Mouse (Mus musculus): ENCODE measurements around the gene Slc8a3. TPM values are rescaled to one million over a fixed set of nuclear protein-coding genes. Genes with fewer than 3 reads are reported as not detected.

Gene Slc8a3
- polyA plus RNA-seq, 1 experiment, result 9.8 TPM

DNA sequence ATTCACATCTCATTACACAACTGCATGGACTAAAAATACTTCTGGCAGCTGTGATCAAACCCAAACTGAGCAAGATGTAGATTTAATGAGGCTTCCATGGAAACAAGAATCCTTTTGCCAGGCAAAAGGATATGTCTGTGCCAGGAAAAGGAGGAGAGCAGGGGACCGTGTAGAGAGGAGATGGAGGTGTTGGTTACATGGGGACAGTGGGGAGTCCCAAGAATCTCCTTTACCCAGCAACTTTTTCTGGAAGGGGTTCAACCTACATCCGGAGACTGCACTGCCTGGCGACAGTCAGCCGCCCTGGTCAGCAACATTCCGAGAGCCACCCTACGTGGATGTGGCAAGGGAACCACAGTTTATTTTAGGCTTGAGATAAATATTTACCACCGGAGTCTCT, 88.0 kb downstream of the Slc8a3 start:
- Histone ChIP-seq H3K27ac (ENCODE audit: insufficient read depth, low read length) (no peak overlapping the region), H3K4me3 (ENCODE audit: insufficient read depth, low read length) (no peak overlapping the region), H3K4me1 (ENCODE audit: control insufficient read depth, insufficient read depth, low read length) (peaks cover 6% of the 10 kb centered on the region; the same call in 1 of the 2 replicates)
- no peak for TF ChIP-seq CTCF (IDR thresholded peaks at IDR 0.05; ENCODE audit: extremely low read depth, insufficient read depth, low read length)
- no peak for TF ChIP-seq POLR2A (IDR thresholded peaks at IDR 0.05; ENCODE audit: extremely low read depth, insufficient read depth, low read length)

DNA sequence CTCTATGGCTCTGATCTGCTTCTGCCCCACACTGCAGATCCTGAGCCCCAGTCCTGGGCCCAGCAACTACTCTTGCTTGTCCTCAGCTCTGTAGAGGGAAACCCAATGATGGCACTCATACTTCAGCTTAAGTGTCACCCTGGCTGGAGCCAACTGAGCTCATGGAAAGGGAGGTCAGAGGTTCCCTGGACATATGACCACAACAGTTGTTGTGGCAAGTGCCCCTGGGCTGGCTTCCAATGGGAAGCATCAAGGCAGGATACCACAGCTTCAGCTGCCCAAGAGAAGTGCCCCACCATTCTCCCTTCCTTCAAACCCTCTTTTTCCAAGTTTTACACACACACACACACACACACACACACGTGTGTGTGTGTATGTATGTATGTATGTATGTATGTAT, 88.5 kb downstream of the Slc8a3 start:
- H3K4me1 ChIP-seq (ENCODE audit: control insufficient read depth, insufficient read depth, low read length), result peaks cover 6% of the 10 kb centered on the region; the same call in 1 of the 2 replicates
- H3K27ac ChIP-seq (ENCODE audit: insufficient read depth, low read length), result no peak overlapping the region
- TF ChIP-seq POLR2A (IDR thresholded peaks at IDR 0.05; ENCODE audit: extremely low read depth, insufficient read depth, low read length) (no peak), CTCF (IDR thresholded peaks at IDR 0.05; ENCODE audit: extremely low read depth, insufficient read depth, low read length) (no peak)
- no peak overlapping the region for H3K4me3 ChIP-seq (ENCODE audit: insufficient read depth, low read length)

DNA sequence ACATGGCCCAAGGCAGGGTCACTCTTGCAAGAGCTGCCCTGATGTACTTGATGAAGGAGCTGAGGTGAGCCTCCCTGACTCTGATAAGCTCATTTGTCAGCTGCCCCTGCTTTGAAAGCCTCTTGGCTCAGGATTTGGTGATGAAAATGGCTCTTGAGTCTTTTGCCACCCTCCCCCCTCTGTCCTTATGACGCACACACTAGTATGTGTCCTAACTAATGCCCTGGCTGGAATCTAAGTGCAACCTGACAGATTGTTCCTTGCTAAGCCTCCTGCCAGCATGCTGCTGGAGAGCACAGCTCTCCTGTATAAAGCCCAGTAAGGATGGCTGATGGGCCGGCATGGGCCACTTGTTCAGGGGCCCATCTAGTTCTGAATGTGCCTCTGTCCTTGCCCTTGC, 91.3 kb downstream of the Slc8a3 start:
- H3K4me1 ChIP-seq (ENCODE audit: control insufficient read depth, insufficient read depth, low read length), result peaks cover 6% of the 10 kb centered on the region
- H3K4me3 ChIP-seq (ENCODE audit: insufficient read depth, low read length), result no peak overlapping the region
- no peak for TF ChIP-seq CTCF (IDR thresholded peaks at IDR 0.05; ENCODE audit: extremely low read depth, insufficient read depth, low read length)
- no peak for TF ChIP-seq POLR2A (IDR thresholded peaks at IDR 0.05; ENCODE audit: extremely low read depth, insufficient read depth, low read length)
- no peak overlapping the region for H3K27ac ChIP-seq (ENCODE audit: insufficient read depth, low read length)

DNA sequence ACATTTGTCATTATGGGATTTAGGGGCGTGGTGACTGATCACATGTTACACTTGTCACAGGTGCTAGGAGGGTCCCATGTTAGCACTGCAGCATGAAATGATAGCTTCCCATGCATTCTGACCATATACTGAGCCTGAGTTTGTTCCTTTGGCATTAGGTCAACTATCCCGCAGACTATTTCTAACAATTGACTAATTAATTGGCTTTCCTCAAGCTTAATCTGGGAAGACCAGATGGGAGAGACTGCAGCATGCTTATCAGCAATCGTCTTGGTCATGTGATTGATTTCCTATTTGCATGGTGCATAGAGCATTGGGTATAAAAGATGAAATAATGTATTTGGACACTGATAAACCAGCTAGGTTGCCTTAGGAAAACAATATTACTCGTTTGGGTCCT, 91.9 kb downstream of the Slc8a3 start:
- Histone ChIP-seq H3K4me1 (ENCODE audit: control insufficient read depth, insufficient read depth, low read length) (peaks cover 6% of the 10 kb centered on the region), H3K27ac (ENCODE audit: insufficient read depth, low read length) (no peak overlapping the region), H3K4me3 (ENCODE audit: insufficient read depth, low read length) (no peak overlapping the region)
- no peak for TF ChIP-seq CTCF (IDR thresholded peaks at IDR 0.05; ENCODE audit: extremely low read depth, insufficient read depth, low read length)
- no peak for TF ChIP-seq POLR2A (IDR thresholded peaks at IDR 0.05; ENCODE audit: extremely low read depth, insufficient read depth, low read length)

DNA sequence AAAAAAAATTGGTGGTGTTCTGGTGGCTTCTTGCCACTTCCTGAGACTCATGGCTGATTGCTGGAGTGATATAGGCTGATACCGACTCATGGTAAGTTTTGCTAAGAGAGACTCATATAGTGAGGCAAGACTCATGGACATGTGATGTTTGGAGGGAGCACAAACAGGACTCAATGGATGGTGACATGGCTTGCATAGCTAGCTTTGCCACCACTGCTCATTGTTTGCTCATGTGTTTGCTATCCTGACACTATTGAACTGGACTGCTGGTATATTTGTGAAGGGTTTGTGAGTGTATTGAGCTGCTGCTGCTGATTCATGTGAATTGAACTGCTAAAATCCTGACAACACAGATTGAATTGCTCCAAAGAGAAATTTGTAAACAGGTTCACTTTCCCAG, 95.8 kb downstream of the Slc8a3 start:
- TF ChIP-seq POLR2A (IDR thresholded peaks at IDR 0.05; ENCODE audit: extremely low read depth, insufficient read depth, low read length) (no peak), CTCF (IDR thresholded peaks at IDR 0.05; ENCODE audit: extremely low read depth, insufficient read depth, low read length) (no peak)

DNA sequence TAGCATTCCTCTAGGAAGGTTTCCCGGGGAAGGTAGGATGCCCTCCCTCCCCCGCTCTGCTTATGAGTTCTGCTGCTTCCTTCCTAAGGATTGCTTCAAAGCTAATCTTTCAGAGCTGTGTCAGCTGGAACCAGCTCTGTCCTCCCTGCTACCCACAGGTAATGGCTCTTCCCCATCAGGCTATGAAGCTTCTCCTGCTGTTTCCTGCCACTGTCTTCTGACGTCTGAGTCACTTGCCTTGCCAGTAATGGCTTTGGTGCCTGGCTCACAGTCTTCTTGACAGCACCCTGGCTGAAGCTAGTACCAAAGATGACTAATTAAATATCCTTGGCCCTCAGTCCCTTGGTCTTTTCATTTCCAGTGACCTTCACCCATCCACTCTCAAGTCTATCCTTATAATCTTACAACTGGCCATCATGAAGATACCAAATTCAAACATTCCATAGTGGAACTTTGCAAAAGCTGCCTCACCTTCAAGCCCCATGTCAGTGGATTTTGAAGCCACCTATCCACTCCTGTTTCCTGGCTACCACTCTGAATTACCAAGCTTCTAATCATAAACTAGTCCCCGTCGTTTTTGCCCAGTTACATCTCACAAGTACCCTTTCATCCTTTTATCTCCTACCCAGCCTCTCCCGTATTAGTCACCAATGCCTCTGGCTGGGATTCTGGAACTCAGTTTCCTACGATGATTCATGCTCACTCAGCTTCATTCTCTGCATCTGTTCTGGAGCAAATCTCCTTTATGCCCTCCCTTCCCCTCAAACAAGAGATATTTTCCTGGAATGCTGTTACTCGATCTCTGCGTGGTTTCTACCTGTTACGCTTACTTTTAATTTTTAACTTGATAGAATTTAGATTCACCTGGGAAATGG, 97.3 kb downstream of the Slc8a3 start:
- TF ChIP-seq POLR2A (IDR thresholded peaks at IDR 0.05; ENCODE audit: extremely low read depth, insufficient read depth, low read length), result no peak
- no peak for TF ChIP-seq CTCF (IDR thresholded peaks at IDR 0.05; ENCODE audit: extremely low read depth, insufficient read depth, low read length)
- Histone ChIP-seq H3K4me1 (ENCODE audit: control insufficient read depth, insufficient read depth, low read length) (no peaks in the 10 kb centered on the region; the same call in 1 of the 2 replicates), H3K4me3 (ENCODE audit: insufficient read depth, low read length) (no peak overlapping the region), H3K27ac (ENCODE audit: insufficient read depth, low read length) (no peak overlapping the region)

More for the DNA sequence above, 95.8 kb downstream of the Slc8a3 start:
- Histone ChIP-seq H3K27ac (ENCODE audit: insufficient read depth, low read length) (no peak overlapping the region), H3K4me1 (ENCODE audit: control insufficient read depth, insufficient read depth, low read length) (no peaks in the 10 kb centered on the region; the same call in 1 of the 2 replicates), H3K4me3 (ENCODE audit: insufficient read depth, low read length) (no peak overlapping the region)

DNA sequence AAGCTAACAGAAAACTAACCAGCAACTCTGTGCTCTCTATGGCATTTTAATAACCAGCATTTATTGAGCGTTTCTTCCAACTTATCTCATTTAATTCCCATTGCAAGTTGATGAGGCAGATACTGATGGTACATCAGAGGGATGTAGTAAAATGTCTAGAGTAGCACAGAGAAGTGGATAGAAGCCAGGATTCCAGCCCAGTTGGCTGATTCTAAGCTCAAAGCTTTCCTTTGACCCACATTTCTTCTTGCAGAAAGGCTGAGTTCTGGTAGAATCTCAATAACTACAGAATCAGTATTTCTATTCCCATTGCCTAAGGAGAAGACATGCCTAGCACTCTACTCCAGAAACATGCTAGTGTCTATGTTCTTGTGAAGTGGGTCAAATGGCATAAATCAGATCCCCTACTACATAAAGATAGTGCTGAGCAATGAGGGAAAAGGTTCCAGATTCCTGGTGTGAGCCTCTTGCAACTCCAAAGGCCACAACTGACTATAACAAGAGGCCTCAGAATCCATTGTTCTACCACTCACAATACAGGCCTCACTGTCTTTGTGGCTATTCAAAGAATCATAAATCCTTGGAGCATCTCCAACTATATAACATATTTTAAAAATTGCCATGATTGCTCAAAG, 99.1 kb downstream of the Slc8a3 start:
- H3K27ac ChIP-seq (ENCODE audit: insufficient read depth, low read length), result no peak overlapping the region
- no peak overlapping the region for H3K4me3 ChIP-seq (ENCODE audit: insufficient read depth, low read length)
- TF ChIP-seq CTCF (IDR thresholded peaks at IDR 0.05; ENCODE audit: extremely low read depth, insufficient read depth, low read length) (no peak), POLR2A (IDR thresholded peaks at IDR 0.05; ENCODE audit: extremely low read depth, insufficient read depth, low read length) (no peak)
- no peaks in the 10 kb centered on the region; the same call in 1 of the 2 replicates for H3K4me1 ChIP-seq (ENCODE audit: control insufficient read depth, insufficient read depth, low read length)

DNA sequence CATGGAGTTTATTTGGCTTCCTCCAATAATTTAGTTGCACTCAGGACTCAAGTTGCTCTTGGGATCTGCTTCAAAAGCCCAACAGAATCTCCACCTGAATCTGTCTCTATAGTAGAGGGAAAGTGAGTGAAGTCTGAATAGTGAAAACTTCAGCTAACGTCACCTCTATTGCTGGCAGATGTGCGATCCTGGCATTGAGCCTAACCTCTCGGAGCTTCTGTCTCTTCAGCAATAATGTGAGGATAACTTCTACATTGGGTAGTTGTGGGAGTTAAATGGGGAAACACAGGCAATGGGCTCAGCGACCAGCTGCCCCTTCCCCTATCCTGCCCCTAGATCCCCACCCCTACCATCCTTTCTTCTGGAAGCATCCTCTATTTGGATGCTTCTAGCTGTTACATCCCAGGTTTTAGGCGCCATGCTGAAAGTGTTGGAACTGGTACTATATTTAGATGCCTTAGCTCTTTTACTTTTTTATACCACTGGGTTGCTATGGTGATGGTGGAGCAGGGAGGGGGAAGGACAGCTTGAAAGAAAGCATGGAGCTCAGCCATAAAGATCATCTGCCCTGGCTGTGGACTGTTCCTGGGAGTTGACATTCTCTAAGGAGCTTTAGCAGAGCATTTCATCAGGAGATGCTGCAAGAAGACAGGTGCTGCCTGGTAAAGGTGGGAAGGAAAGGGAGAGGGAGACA, 105.1 kb downstream of the Slc8a3 start:
- H3K27ac ChIP-seq (ENCODE audit: insufficient read depth, low read length), result no peak overlapping the region
- H3K4me1 ChIP-seq (ENCODE audit: control insufficient read depth, insufficient read depth, low read length), result peaks cover 7% of the 10 kb centered on the region
- H3K4me3 ChIP-seq (ENCODE audit: insufficient read depth, low read length), result no peak overlapping the region
- no peak for TF ChIP-seq CTCF (IDR thresholded peaks at IDR 0.05; ENCODE audit: extremely low read depth, insufficient read depth, low read length)
- TF ChIP-seq POLR2A (IDR thresholded peaks at IDR 0.05; ENCODE audit: extremely low read depth, insufficient read depth, low read length), result no peak

DNA sequence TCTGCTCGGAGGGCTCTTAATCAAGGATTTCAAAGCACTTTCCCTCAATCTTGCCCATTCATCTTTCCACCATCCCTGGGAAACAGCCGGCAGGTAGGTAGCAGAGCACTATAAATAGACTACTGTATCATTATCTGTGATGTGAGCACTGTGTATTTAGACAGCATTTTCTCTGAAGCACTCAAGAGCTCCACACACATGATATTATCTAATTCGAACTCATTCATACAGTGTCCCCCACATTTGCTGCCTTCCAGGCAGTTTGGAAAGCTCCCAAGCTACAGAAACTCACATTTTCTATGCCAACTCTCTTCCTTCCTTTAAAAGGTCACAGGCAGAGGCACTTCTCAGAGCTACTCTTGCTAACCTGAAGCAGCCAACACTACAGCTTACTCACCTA, 106.4 kb downstream of the Slc8a3 start:
- no peak for TF ChIP-seq CTCF (IDR thresholded peaks at IDR 0.05; ENCODE audit: extremely low read depth, insufficient read depth, low read length)
- no peak overlapping the region for H3K27ac ChIP-seq (ENCODE audit: insufficient read depth, low read length)
- no peak overlapping the region for H3K4me3 ChIP-seq (ENCODE audit: insufficient read depth, low read length)
- H3K4me1 ChIP-seq (ENCODE audit: control insufficient read depth, insufficient read depth, low read length), result peaks cover 7% of the 10 kb centered on the region

Data from cortical plate, adult 2 months (tissue).